Mouse (Mus musculus) liver, embryonic 11.5 days (tissue): Measurements from ENCODE around the gene Mettl24. TPM values are rescaled to one million over a fixed set of nuclear protein-coding genes. Genes with fewer than 3 reads are reported as not detected.

Experiments used
- ATAC-seq: fragments of 200-750 bp; cut with Nextera tagmentation; replicated peaks from 2 replicates; pipeline ENCODE4 v1.8.0; 2017; ENCODE audit warnings: moderate number of reproducible peaks, mild to moderate bottlenecking, moderate TSS enrichment, moderate library complexity; ENCODE audit not compliant: low FRiP score
- DNase-seq: peaks from one replicate; pipeline ENCODE4 v3.0.0-alpha.2; 2017; ENCODE audit warnings: low spot score
- H3K27ac ChIP-seq: fragments of 300-500 bp; sonication (generic); 2 replicates; pipeline ENCODE4 v1.5.1; 2014; ENCODE audit warnings: mild to moderate bottlenecking, low read depth, low read length, control low read depth
- H3K27me3 ChIP-seq: fragments of 300-500 bp; sonication (generic); replicated peaks from 2 replicates; pipeline ENCODE4 v1.6.1; 2014; ENCODE audit warnings: low read length, mixed read lengths; ENCODE audit not compliant: control insufficient read depth, insufficient read depth
- H3K36me3 ChIP-seq: fragments of 300-500 bp; sonication (generic); 2 replicates; pipeline ENCODE4 v1.6.1; 2014; ENCODE audit warnings: mild to moderate bottlenecking, low read length, moderate library complexity, mixed read lengths; ENCODE audit not compliant: control insufficient read depth, insufficient read depth
- H3K4me1 ChIP-seq: fragments of 300-500 bp; sonication (generic); replicated peaks from 2 replicates; pipeline ENCODE4 v1.6.1; 2014; ENCODE audit warnings: low read length, mixed read lengths; ENCODE audit not compliant: control insufficient read depth, insufficient read depth
- H3K4me2 ChIP-seq: fragments of 300-500 bp; sonication (generic); 2 replicates; pipeline ENCODE4 v1.6.1; 2014; ENCODE audit warnings: mild to moderate bottlenecking, control low read depth, moderate library complexity
- H3K4me3 ChIP-seq: fragments of 300-500 bp; sonication (generic); 2 replicates; pipeline ENCODE4 v1.5.1; 2014; ENCODE audit warnings: low read depth, low read length, control low read depth
- H3K9ac ChIP-seq: fragments of 300-500 bp; sonication (generic); 2 replicates; pipeline ENCODE4 v1.6.1; 2014; ENCODE audit warnings: low read depth, low read length, control low read depth
- H3K9me3 ChIP-seq: fragments of 300-500 bp; sonication (generic); 2 replicates; pipeline ENCODE4 v1.6.1; 2016; ENCODE audit warnings: low read length, inconsistent platforms, mixed read lengths; ENCODE audit not compliant: control insufficient read depth
- whole genome bisulfite sequencing: fragments of 180-500 bp; shearing (Covaris S2); extraction: QIAGEN DNeasy Blood & Tissue Kit; methylation state at CpG from one replicate; pipeline ENCODE4 v1.1.7; 2014; 5-methylcytosine and 5-hydroxymethylcytosine counted together
- polyA plus RNA-seq: library from polyadenylated mRNA; unstranded; fragments of >200 nt; fragmentation: Nextera tagmentation; extraction: Ambion mirVana; gene quantifications from 2 replicates; pipeline ENCODE4 v1.2.1, GENCODE M21; 2014

Gene Mettl24
- polyA plus RNA-seq, 1 experiment from 2014 or later: 1.1 TPM

- no peak for DNase-seq
- no peak overlapping the region for H3K9ac ChIP-seq
- 82% methylated on average over 1 of the region's 1 CpGs for WGBS
These were observed 37.7 kb upstream of the Mettl24 start for GRCm38 (mm10) chr10:40645346-40645745.

GRCm38 (mm10) chr10:40648776-40649175 lies 34.3 kb upstream of the Mettl24 start:
- Histone ChIP-seq H3K4me3 (no peak overlapping the region), H3K36me3 (no peaks in the 10 kb centered on the region), H3K4me1 (no peaks in the 10 kb centered on the region), H3K9ac (no peak overlapping the region), H3K27me3 (no peaks in the 10 kb centered on the region), H3K9me3 (no peaks in the 10 kb centered on the region), H3K4me2 (no peak overlapping the region), H3K27ac (no peak overlapping the region)
- ATAC-seq: no peak
- WGBS: 78% methylated on average over 12 of the region's 12 CpGs
- DNase-seq: no peak

More at GRCm38 (mm10) chr10:40645346-40645745, 37.7 kb upstream of the Mettl24 start:
- H3K9me3 ChIP-seq: no peaks in the 10 kb centered on the region
- no peaks in the 10 kb centered on the region for H3K36me3 ChIP-seq
- 0 out of 2 replicates have a peak, but pooled peaks cover 3% of the 10 kb centered on the region for H3K27me3 ChIP-seq
- no peaks in the 10 kb centered on the region for H3K4me1 ChIP-seq
- no peak overlapping the region for H3K4me3 ChIP-seq
- no peak overlapping the region for H3K27ac ChIP-seq
- no peak for ATAC-seq
- H3K4me2 ChIP-seq: no peak overlapping the region

- Histone ChIP-seq H3K27ac (no peak overlapping the region), H3K4me1 (no peaks in the 10 kb centered on the region), H3K9me3 (no peaks in the 10 kb centered on the region), H3K36me3 (no peaks in the 10 kb centered on the region), H3K4me2 (no peak overlapping the region), H3K4me3 (no peak overlapping the region), H3K9ac (no peak overlapping the region), H3K27me3 (no peaks in the 10 kb centered on the region)
- ATAC-seq (no peak), DNase-seq (no peak)
- 30% methylated on average over 4 of the region's 4 CpGs for WGBS
These were observed 33.4 kb upstream of the Mettl24 start for GRCm38 (mm10) chr10:40649634-40650033.

GRCm38 (mm10) chr10:40651676-40652075 lies 31.4 kb upstream of the Mettl24 start:
- no peak overlapping the region for H3K9ac ChIP-seq
- H3K4me2 ChIP-seq: no peak overlapping the region
- H3K27me3 ChIP-seq: no peaks in the 10 kb centered on the region
- no peaks in the 10 kb centered on the region for H3K36me3 ChIP-seq
- H3K4me3 ChIP-seq: no peak overlapping the region
- no peak overlapping the region for H3K27ac ChIP-seq
- no peaks in the 10 kb centered on the region for H3K4me1 ChIP-seq
- 62% methylated on average over 2 of the region's 2 CpGs for WGBS
- ATAC-seq (no peak), DNase-seq (no peak)
- no peaks in the 10 kb centered on the region for H3K9me3 ChIP-seq

GRCm38 (mm10) chr10:40665270-40665669 lies 17.8 kb upstream of the Mettl24 start:
- no peak overlapping the region for H3K27ac ChIP-seq
- no peak overlapping the region for H3K9ac ChIP-seq
- no peaks in the 10 kb centered on the region for H3K9me3 ChIP-seq
- H3K4me1 ChIP-seq: no peaks in the 10 kb centered on the region
- DNase-seq: no peak
- no peaks in the 10 kb centered on the region for H3K36me3 ChIP-seq
- 78% methylated on average over 3 of the region's 3 CpGs for WGBS
- H3K27me3 ChIP-seq: no peaks in the 10 kb centered on the region; the same call in none of the 2 replicates
- no peak overlapping the region for H3K4me2 ChIP-seq
- H3K4me3 ChIP-seq: no peak overlapping the region
- ATAC-seq: no peak

GRCm38 (mm10) chr10:40666943-40667342 lies 16.1 kb upstream of the Mettl24 start:
- ATAC-seq: no peak
- Histone ChIP-seq H3K4me1 (no peaks in the 10 kb centered on the region), H3K9ac (no peak overlapping the region), H3K27ac (no peak overlapping the region), H3K36me3 (no peaks in the 10 kb centered on the region), H3K4me2 (no peak overlapping the region), H3K4me3 (no peak overlapping the region), H3K9me3 (no peaks in the 10 kb centered on the region), H3K27me3 (no peaks in the 10 kb centered on the region; the same call in none of the 2 replicates)
- no peak for DNase-seq
- WGBS: 92% methylated on average over 1 of the region's 1 CpGs

GRCm38 (mm10) chr10:40668640-40669039 lies 14.4 kb upstream of the Mettl24 start:
- no peaks in the 10 kb centered on the region for H3K4me1 ChIP-seq
- H3K4me2 ChIP-seq: no peak overlapping the region
- H3K27me3 ChIP-seq: peaks cover 8% of the 10 kb centered on the region
- H3K9ac ChIP-seq: no peak overlapping the region
- H3K9me3 ChIP-seq: no peaks in the 10 kb centered on the region
- no peak for DNase-seq
- no peaks in the 10 kb centered on the region for H3K36me3 ChIP-seq
- H3K27ac ChIP-seq: no peak overlapping the region
- ATAC-seq: no peak
- H3K4me3 ChIP-seq: no peak overlapping the region

GRCm38 (mm10) chr10:40672587-40673296 lies 10.3 kb upstream of the Mettl24 start:
- H3K27me3 ChIP-seq: peaks cover 22% of the 10 kb centered on the region; the same call in 1 of the 2 replicates

GRCm38 (mm10) chr10:40673297-40673665 lies 9.8 kb upstream of the Mettl24 start:
- Histone ChIP-seq H3K9me3 (no peaks in the 10 kb centered on the region), H3K27ac (no peak overlapping the region), H3K9ac (no peak overlapping the region), H3K4me2 (no peak overlapping the region), H3K4me1 (no peaks in the 10 kb centered on the region), H3K27me3 (peaks cover 22% of the 10 kb centered on the region; the same call in 1 of the 2 replicates), H3K36me3 (no peaks in the 10 kb centered on the region), H3K4me3 (no peak overlapping the region)
- ATAC-seq (no peak), DNase-seq (no peak)
- WGBS: 63% methylated on average over 7 of the region's 7 CpGs

More at GRCm38 (mm10) chr10:40672587-40673296, 10.3 kb upstream of the Mettl24 start:
- H3K9ac ChIP-seq: no peak overlapping the region
- H3K4me3 ChIP-seq: no peak overlapping the region
- no peak overlapping the region for H3K4me2 ChIP-seq
- 60% methylated on average over 8 of the region's 8 CpGs for whole genome bisulfite sequencing
- H3K4me1 ChIP-seq: no peaks in the 10 kb centered on the region
- no peaks in the 10 kb centered on the region for H3K9me3 ChIP-seq
- no peak overlapping the region for H3K27ac ChIP-seq
- no peak for DNase-seq
- no peaks in the 10 kb centered on the region for H3K36me3 ChIP-seq
- ATAC-seq: no peak
